Mouse (Mus musculus) kidney, adult 2 months (tissue): ENCODE results near the gene 1700023F06Rik. TPM values are rescaled to one million over a fixed set of nuclear protein-coding genes. Genes with fewer than 3 reads are reported as not detected.

Experiments used
- DNase-seq: peaks from one replicate; pipeline ENCODE4 v3.0.0; 2021
- H3K27ac ChIP-seq: fragments of 200-500 bp; 2 replicates; pipeline ENCODE4 v1.5.1; 2012; ENCODE audit warnings: low read depth, low read length, control low read depth, inconsistent platforms; ENCODE audit not compliant: insufficient read depth
- H3K27me3 ChIP-seq: fragments of 200-500 bp; replicated peaks from 2 replicates; pipeline ENCODE4 v1.6.1; 2012; ENCODE audit warnings: mild to moderate bottlenecking, moderate library complexity, low read length, inconsistent platforms; ENCODE audit not compliant: control insufficient read depth, insufficient read depth
- H3K36me3 ChIP-seq: fragments of 200-500 bp; 2 replicates; pipeline ENCODE4 v1.6.1; 2012; ENCODE audit warnings: mild to moderate bottlenecking, moderate library complexity, low read length, inconsistent platforms; ENCODE audit not compliant: control insufficient read depth, insufficient read depth
- H3K4me1 ChIP-seq: fragments of 200-500 bp; 2 replicates; pipeline ENCODE4 v1.6.1; 2011; ENCODE audit warnings: low read length; ENCODE audit not compliant: control insufficient read depth, insufficient read depth
- H3K4me3 ChIP-seq: fragments of 200-500 bp; 2 replicates; pipeline ENCODE4 v1.5.1; 2011; ENCODE audit warnings: mild to moderate bottlenecking, low read depth, low read length, control low read depth; ENCODE audit not compliant: insufficient read depth
- CTCF ChIP-seq: fragments of 200-500 bp; conservative IDR thresholded peaks from 2 replicates; pipeline ENCODE4 v1.5.1; 2011; ENCODE audit warnings: low read depth, mild to moderate bottlenecking, control low read depth, low read length, moderate library complexity, mixed read lengths; ENCODE audit not compliant: insufficient read depth, insufficient read length
- POLR2A ChIP-seq: fragments of 200-500 bp; IDR thresholded peaks from one replicate; pipeline ENCODE4 v1.6.1; 2011; ENCODE audit warnings: low read depth, low read length, control low read depth
- WGBS: fragments of 180-500 bp; shearing (Covaris S2); methylation state at CpG from one replicate; pipeline ENCODE4 v1.1.7; 2018; 5-methylcytosine and 5-hydroxymethylcytosine counted together
- polyA plus RNA-seq: library from polyadenylated mRNA; depleted of rRNA; stranded (reverse); fragments of >200 nt; gene quantifications from 2 replicates; pipeline ENCODE4 v1.2.3, GENCODE M21; 2012

1700023F06Rik gene
- polyA plus RNA-seq, 1 experiment: 0.09 TPM

DNA sequence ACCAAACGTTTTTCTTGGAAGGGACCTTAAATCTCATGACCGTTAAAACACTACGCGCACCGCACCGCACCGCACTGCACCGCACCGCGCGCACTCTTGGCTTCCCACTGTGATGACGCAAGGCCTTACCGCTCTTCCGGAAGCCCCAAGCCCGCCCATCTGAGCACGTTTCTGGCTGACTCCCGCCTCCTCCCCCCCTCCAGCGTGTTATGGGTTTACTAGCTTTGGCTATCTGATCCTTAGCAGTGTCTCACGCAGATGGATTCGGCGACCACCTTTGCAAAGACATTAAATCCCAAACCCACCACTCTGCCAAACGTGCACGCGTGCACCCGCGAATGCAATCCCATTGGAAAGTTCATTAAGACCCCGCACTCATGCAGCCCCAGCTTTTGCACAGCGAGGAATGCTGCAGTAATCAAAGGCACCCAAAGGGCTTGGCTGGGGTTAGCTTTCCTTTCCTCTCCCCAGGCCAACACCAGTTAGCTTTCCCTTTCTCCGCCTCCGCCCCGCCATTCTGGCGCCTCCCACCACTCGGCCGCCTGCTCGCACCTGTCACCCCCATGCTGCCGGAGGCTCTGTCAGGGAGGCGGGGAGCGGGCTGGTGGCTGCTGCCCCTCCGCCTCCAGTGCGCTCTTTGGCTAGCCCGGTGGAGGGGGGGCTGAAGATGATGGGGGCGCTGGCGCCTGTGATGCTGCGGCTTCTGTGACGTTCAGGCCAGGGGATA is 9.6 kb upstream of the 1700023F06Rik start, which contains the start of gene Spata32:
Gene Spata32 (minus strand): TSS at position 643 of the 727 bp plus-strand sequence.
- H3K27ac ChIP-seq: no peak within 1 kb of the TSS
- WGBS: 2% methylated on average over 45 of the region's 45 CpGs
- peak within 1 kb of the TSS; percentile 60 for H3K4me3 ChIP-seq
- no peaks in the 10 kb centered on the region for H3K36me3 ChIP-seq
- TF ChIP-seq POLR2A (no peak), CTCF (no peak)
- peaks cover 18% of the 10 kb centered on the region for H3K4me1 ChIP-seq
- no peaks in the 10 kb centered on the region for H3K27me3 ChIP-seq
- DNase-seq: peak; percentile 59

DNA sequence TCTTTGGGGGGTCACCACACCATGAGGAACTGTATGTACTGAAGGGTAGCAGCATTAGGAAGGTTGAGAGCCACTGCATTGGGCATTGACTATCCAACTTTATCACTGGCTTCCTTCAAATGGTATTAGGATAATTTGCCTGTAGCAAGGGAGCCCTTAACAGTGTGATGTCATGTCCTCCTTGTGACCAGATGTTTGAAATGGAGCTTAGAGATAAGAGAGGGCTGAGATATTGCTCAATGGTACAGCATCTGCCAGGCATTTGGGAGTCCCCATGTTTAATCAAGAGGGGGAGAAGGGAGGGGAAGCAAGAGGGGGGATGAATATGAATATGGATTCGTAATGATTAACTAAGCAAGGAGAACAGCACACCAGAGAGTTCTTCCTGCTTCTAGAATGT is 7.0 kb upstream of the 1700023F06Rik start:
- WGBS: 70% methylated on average over 1 of the region's 1 CpGs
- H3K27ac ChIP-seq: no peak overlapping the region
- DNase-seq: no peak
- TF ChIP-seq POLR2A (no peak), CTCF (no peak)
- no peaks in the 10 kb centered on the region for H3K36me3 ChIP-seq
- H3K27me3 ChIP-seq: no peaks in the 10 kb centered on the region
- no peak overlapping the region for H3K4me3 ChIP-seq
- peaks cover 2% of the 10 kb centered on the region; the same call in 1 of the 2 replicates for H3K4me1 ChIP-seq

DNA sequence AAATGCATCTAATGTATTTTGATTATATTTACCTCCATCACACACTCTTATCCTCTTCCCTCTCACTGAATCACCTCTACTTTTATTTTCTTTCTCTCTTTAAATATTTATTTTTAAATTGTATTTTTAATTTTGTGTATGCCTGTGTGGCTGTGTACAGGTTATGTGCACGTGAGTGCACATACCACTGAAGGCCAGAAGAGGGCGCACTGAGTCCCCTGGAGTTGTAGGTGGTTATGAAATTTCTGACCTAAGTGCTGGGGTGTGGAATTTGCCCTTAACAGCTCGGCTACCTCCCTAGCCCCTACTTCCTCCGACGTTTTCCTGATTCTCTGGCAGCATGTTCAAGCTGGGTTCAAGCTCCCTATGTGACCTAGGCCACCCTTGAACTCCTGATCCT is 5.4 kb upstream of the 1700023F06Rik start:
- WGBS: 78% methylated on average over 5 of the region's 5 CpGs
- TF ChIP-seq CTCF (0 out of 2 replicates have a peak, but pooled peaks have one; percentile 12), POLR2A (no peak)
- no peaks in the 10 kb centered on the region for H3K27me3 ChIP-seq
- no peak overlapping the region for H3K27ac ChIP-seq
- DNase-seq: no peak
- H3K36me3 ChIP-seq: no peaks in the 10 kb centered on the region
- no peaks in the 10 kb centered on the region for H3K4me1 ChIP-seq
- no peak overlapping the region for H3K4me3 ChIP-seq

DNA sequence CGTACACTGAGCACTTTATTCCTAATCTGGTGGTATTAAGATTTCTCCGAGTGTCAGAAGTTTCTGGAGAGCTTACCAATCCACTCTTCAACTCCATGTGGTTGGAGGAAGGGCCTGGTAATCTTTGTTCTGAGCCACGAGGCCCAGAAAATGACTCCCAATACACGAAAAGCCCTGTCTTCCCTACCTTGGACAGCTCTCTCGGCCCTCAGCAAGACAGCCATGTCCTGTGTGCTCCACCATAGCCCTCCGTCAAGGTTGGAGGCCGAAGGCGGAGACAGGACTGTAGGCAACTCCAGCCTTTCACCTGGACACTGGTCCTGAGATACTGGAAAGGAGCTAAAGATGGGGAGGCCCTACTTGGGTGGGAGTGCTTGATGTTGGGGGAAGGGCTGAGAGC is 1.9 kb upstream of the 1700023F06Rik start:
- no peaks in the 10 kb centered on the region for H3K4me1 ChIP-seq
- DNase-seq: no peak
- H3K27me3 ChIP-seq: no peaks in the 10 kb centered on the region
- H3K27ac ChIP-seq: no peak overlapping the region
- no peaks in the 10 kb centered on the region for H3K36me3 ChIP-seq
- no peak overlapping the region for H3K4me3 ChIP-seq
- TF ChIP-seq POLR2A (no peak), CTCF (no peak)
- 67% methylated on average over 8 of the region's 8 CpGs for WGBS

DNA sequence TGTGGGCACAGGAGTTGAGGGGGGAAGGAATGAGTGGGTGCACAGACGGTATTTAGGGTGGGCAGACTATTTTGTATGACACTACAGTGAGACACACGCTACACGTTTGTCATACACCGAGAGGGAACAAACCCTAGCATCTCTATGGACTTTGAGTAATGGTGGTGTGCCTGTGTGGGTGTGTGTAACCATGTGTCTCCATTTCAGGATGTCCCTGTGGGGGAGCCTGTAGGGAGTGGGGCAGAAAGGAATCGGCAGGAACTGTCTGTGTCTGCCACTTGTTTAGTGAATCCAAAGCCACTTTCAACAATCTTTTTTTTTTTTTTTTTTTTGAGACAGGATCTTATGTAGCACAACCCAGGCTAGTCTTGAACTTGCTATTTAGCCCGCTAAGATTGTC is 2.2 kb downstream of the 1700023F06Rik start:
- 92% methylated on average over 6 of the region's 6 CpGs for WGBS
- H3K4me3 ChIP-seq: no peak overlapping the region

DNA sequence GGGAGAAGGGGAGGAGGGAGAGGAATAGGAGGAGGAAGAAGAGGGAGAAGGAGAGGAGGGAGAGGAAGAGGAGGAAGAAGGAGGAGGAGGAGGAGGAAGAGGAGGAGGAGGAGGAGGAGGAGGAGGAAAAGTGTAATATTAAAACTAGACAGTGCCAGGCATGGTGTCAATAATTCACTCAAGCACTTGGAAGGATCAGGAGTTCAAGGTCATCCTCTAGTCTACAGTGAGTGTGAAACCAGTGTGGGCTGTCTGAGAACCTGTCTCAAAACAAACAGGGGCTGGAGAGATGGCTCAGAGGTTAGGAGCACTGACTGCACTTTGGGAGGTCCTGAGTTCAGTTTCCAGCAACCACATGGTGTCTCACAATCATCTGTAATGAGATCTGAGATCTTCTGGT is 6.0 kb downstream of the 1700023F06Rik start:
- H3K27me3 ChIP-seq: no peaks in the 10 kb centered on the region
- H3K36me3 ChIP-seq: no peaks in the 10 kb centered on the region
- TF ChIP-seq POLR2A: no peak
- no peak for TF ChIP-seq CTCF
- H3K4me1 ChIP-seq: peaks cover 5% of the 10 kb centered on the region
- no peak overlapping the region for H3K27ac ChIP-seq
- DNase-seq: peak; percentile 56
- no peak overlapping the region for H3K4me3 ChIP-seq

More for the DNA sequence above, 2.2 kb downstream of the 1700023F06Rik start:
- TF ChIP-seq POLR2A (no peak), CTCF (no peak)
- Histone ChIP-seq H3K36me3 (no peaks in the 10 kb centered on the region), H3K27me3 (no peaks in the 10 kb centered on the region), H3K27ac (no peak overlapping the region), H3K4me1 (peaks cover 5% of the 10 kb centered on the region)
- DNase-seq: no peak

DNA sequence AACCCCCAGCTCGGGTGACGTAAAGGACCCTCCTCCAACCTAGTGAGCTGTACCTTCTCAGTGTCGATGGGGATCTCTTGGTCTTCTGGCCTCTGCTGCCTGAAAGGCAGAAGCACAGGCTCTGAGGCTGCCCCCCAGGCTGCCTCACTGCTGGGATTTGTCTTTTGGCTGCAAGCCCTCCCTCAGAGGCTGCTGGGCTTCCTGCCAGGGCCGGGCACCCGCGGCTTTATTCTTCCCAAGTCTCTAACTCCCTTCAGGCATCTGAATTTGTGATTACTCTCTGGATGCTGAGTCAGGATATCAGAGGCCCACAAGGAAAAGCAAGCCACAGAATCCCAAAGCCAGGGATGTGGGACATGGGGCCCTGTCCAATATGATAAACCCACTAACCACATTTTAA is 6.7 kb downstream of the 1700023F06Rik start:
- Histone ChIP-seq H3K27me3 (no peaks in the 10 kb centered on the region), H3K27ac (no peak overlapping the region), H3K36me3 (no peaks in the 10 kb centered on the region), H3K4me1 (peaks cover 5% of the 10 kb centered on the region), H3K4me3 (no peak overlapping the region)
- DNase-seq: peak; percentile 70
- TF ChIP-seq POLR2A: no peak
- no peak for TF ChIP-seq CTCF
- 32% methylated on average over 6 of the region's 6 CpGs for WGBS
